Mouse (Mus musculus) intestine, embryonic 16.5 days (tissue): ENCODE data around the gene Zbed4. TPM values are rescaled to one million over a fixed set of nuclear protein-coding genes. Genes with fewer than 3 reads are reported as not detected.

Experiments
- ATAC-seq: fragments of 200-750 bp; cut with Nextera tagmentation; 2 replicates; pipeline ENCODE4 v1.8.0; 2017; ENCODE audit warnings: moderate TSS enrichment, moderate library complexity
- H3K27ac ChIP-seq: fragments of 300-500 bp; sonication (generic); 2 replicates; pipeline ENCODE4 v1.5.1; 2014; ENCODE audit warnings: mild to moderate bottlenecking, low read length
- H3K27me3 ChIP-seq: fragments of 300-500 bp; sonication (generic); replicated peaks from 2 replicates; pipeline ENCODE4 v1.6.1; 2014; ENCODE audit warnings: low read length, control low read depth, mixed read lengths; ENCODE audit not compliant: control insufficient read depth, insufficient read depth
- H3K36me3 ChIP-seq: fragments of 300-500 bp; sonication (generic); 2 replicates; pipeline ENCODE4 v1.6.1; 2014; ENCODE audit warnings: low read length, control low read depth; ENCODE audit not compliant: control insufficient read depth, insufficient read depth
- H3K4me1 ChIP-seq: fragments of 300-500 bp; sonication (generic); 2 replicates; pipeline ENCODE4 v1.6.1; 2014; ENCODE audit warnings: low read length, control low read depth, mixed read lengths; ENCODE audit not compliant: control insufficient read depth, insufficient read depth
- H3K4me2 ChIP-seq: fragments of 300-500 bp; sonication (generic); 2 replicates; pipeline ENCODE4 v1.6.1; 2014; ENCODE audit warnings: low read depth, low read length, control low read depth
- H3K4me3 ChIP-seq: fragments of 300-500 bp; sonication (generic); 2 replicates; pipeline ENCODE4 v1.5.1; 2014; ENCODE audit warnings: mild to moderate bottlenecking, low read length
- H3K9ac ChIP-seq: fragments of 300-500 bp; sonication (generic); 2 replicates; pipeline ENCODE4 v1.6.1; 2014; ENCODE audit warnings: low read depth, low read length
- H3K9me3 ChIP-seq: fragments of 300-500 bp; sonication (generic); 2 replicates; pipeline ENCODE4 v1.6.1; 2016; ENCODE audit warnings: low read length, control low read depth; ENCODE audit not compliant: control insufficient read depth
- WGBS: fragments of 180-500 bp; shearing (Covaris S2); extraction: QIAGEN DNeasy Blood & Tissue Kit; methylation state at CpG from one replicate; pipeline ENCODE4 v1.1.7; 2014; 5-methylcytosine and 5-hydroxymethylcytosine counted together
- polyA plus RNA-seq: library from polyadenylated mRNA; unstranded; fragments of >200 nt; fragmentation: Nextera tagmentation; extraction: Ambion mirVana; gene quantifications from 2 replicates; pipeline ENCODE4 v1.2.1, GENCODE M21; 2015

The Zbed4 gene
- polyA plus RNA-seq, 1 experiment from 2014 or later, result 11.9 TPM

GRCm38 (mm10) chr15:88714021-88714589 is 37.4 kb upstream of the Zbed4 start:
- H3K4me3 ChIP-seq, result no peak overlapping the region
- 85% methylated on average over 6 of the region's 6 CpGs for WGBS

DNA sequence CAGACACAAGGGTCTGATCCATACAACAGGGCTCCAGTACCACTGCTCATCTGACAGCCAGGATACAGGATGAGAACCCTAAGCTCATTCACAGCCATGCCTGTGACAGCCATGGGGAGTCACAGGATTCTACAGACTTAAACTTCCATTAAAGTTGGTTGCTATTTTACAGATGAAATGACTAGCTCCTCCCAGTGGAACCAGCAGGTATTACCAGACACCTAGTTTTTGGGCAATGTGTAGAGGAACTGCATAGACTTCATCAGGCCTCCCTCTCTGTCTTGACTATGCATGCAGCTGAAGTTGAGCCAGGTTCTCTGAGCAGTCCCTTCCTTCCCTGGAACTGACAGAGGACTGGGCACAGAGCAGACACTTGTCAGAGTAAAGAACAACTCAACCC is 35.1 kb upstream of the Zbed4 start:
- Histone ChIP-seq H3K4me2 (no peak overlapping the region), H3K27me3 (no peaks in the 10 kb centered on the region), H3K27ac (no peak overlapping the region), H3K4me3 (no peak overlapping the region), H3K36me3 (peaks cover 37% of the 10 kb centered on the region), H3K9ac (no peak overlapping the region), H3K4me1 (no peaks in the 10 kb centered on the region), H3K9me3 (no peaks in the 10 kb centered on the region)
- ATAC-seq, result no peak

More at GRCm38 (mm10) chr15:88714021-88714589, 37.4 kb upstream of the Zbed4 start:
- H3K9ac ChIP-seq, result no peak overlapping the region
- peaks cover 47% of the 10 kb centered on the region for H3K36me3 ChIP-seq
- H3K4me1 ChIP-seq, result no peaks in the 10 kb centered on the region
- H3K9me3 ChIP-seq, result no peaks in the 10 kb centered on the region
- no peak overlapping the region for H3K27ac ChIP-seq
- no peak for ATAC-seq
- H3K4me2 ChIP-seq, result no peak overlapping the region
- no peaks in the 10 kb centered on the region for H3K27me3 ChIP-seq

DNA sequence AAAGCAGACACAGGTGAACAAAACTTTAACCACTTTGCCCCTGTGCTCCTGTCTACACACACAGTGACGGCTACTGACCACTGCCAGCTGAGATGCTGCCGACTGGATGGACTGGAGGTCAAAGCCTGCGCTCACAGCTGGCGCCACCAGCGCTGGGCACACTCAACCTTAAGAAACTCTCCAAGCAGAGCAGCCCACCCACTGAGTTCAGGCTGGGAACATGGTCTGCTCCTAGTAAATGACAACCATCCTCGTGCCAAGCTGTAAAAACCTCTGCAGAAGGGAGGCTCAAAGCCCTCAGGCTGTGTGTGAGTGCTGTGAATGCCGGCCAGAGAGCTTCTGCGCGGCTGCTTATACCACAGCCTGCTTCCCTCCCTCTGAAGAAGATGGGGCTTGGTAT is 34.2 kb upstream of the Zbed4 start:
- peaks cover 30% of the 10 kb centered on the region for H3K36me3 ChIP-seq

GRCm38 (mm10) chr15:88723205-88723604 is 28.3 kb upstream of the Zbed4 start:
- H3K27ac ChIP-seq, result no peak overlapping the region
- H3K4me3 ChIP-seq, result no peak overlapping the region
- no peak overlapping the region for H3K9ac ChIP-seq
- no peaks in the 10 kb centered on the region for H3K9me3 ChIP-seq
- H3K4me2 ChIP-seq, result no peak overlapping the region
- H3K36me3 ChIP-seq, result peaks cover 18% of the 10 kb centered on the region
- ATAC-seq, result no peak
- 76% methylated on average over 6 of the region's 6 CpGs for WGBS
- H3K27me3 ChIP-seq, result no peaks in the 10 kb centered on the region
- no peaks in the 10 kb centered on the region for H3K4me1 ChIP-seq

More for the DNA sequence above, 34.2 kb upstream of the Zbed4 start:
- no peak overlapping the region for H3K4me2 ChIP-seq
- no peak overlapping the region for H3K27ac ChIP-seq
- H3K4me1 ChIP-seq, result no peaks in the 10 kb centered on the region
- no peak overlapping the region for H3K9ac ChIP-seq
- no peak for ATAC-seq
- H3K27me3 ChIP-seq, result no peaks in the 10 kb centered on the region
- no peak overlapping the region for H3K4me3 ChIP-seq
- H3K9me3 ChIP-seq, result no peaks in the 10 kb centered on the region
- 77% methylated on average over 9 of the region's 9 CpGs for WGBS

GRCm38 (mm10) chr15:88724311-88724710 is 27.1 kb upstream of the Zbed4 start:
- Histone ChIP-seq H3K27ac (no peak overlapping the region), H3K4me2 (no peak overlapping the region), H3K4me1 (0 out of 2 replicates have a peak, but pooled peaks cover 1% of the 10 kb centered on the region), H3K9ac (no peak overlapping the region), H3K36me3 (peaks cover 22% of the 10 kb centered on the region), H3K27me3 (no peaks in the 10 kb centered on the region), H3K4me3 (no peak overlapping the region), H3K9me3 (no peaks in the 10 kb centered on the region)
- 73% methylated on average over 7 of the region's 7 CpGs for WGBS
- ATAC-seq, result no peak

DNA sequence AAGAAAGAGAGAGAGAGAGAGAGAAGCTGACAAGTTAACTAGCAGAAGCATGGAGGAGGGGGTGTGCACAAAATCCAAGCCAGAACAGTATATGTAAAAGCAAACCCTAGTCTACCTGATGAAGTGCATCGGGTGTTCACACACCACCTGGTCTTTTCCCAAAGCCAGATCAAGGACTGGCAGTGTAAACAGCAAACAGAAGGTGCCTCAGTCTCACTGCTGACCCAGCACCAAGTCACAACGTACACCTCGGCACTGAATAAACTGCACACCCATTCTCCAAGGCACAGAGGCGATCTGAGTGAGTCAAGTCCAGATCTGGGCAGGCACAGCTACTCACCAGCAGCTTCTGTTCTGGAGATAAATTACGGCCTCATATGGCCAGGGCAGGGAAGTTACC is 26.4 kb upstream of the Zbed4 start:
- WGBS, result 82% methylated on average over 5 of the region's 5 CpGs
- H3K4me3 ChIP-seq, result no peak overlapping the region
- H3K36me3 ChIP-seq, result peaks cover 30% of the 10 kb centered on the region
- 0 out of 2 replicates have a peak, but pooled peaks cover 7% of the 10 kb centered on the region for H3K4me1 ChIP-seq
- no peak overlapping the region for H3K9ac ChIP-seq
- H3K4me2 ChIP-seq, result no peak overlapping the region
- peak; percentile 56 for ATAC-seq
- no peaks in the 10 kb centered on the region for H3K9me3 ChIP-seq
- no peak overlapping the region for H3K27ac ChIP-seq
- no peaks in the 10 kb centered on the region for H3K27me3 ChIP-seq

DNA sequence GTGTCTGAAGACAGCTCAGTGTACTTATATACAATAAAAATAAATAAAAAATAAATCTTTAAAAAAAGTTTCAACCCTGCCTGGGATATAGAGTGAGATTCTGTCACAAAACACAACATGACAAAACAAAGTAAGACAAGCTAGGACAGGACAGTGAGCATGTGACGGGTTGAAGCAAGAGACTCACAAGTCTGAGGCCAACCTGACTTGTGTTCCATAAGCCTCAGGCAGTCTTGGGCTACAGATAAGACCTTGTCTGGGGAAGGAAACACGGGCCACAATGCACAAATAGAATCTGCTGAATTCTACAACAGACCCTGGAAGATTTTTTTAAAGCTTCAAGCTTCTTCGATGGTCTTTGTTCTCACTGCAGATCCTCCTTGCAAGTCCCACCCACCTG is 24.3 kb upstream of the Zbed4 start:
- ATAC-seq, result no peak
- Histone ChIP-seq H3K4me2 (no peak overlapping the region), H3K27ac (no peak overlapping the region), H3K4me1 (peaks cover 26% of the 10 kb centered on the region), H3K36me3 (peaks cover 28% of the 10 kb centered on the region), H3K4me3 (no peak overlapping the region), H3K9ac (no peak overlapping the region), H3K9me3 (no peaks in the 10 kb centered on the region), H3K27me3 (no peaks in the 10 kb centered on the region)
- 86% methylated on average over 3 of the region's 3 CpGs for WGBS

GRCm38 (mm10) chr15:88730717-88731116 is 20.7 kb upstream of the Zbed4 start:
- ATAC-seq, result no peak; the same call in 1 of the 2 replicates
- Histone ChIP-seq H3K9ac (peak overlapping the region; percentile 24; the same call in 1 of the 2 replicates), H3K27me3 (no peaks in the 10 kb centered on the region), H3K36me3 (peaks cover 17% of the 10 kb centered on the region), H3K4me3 (peak overlapping the region; percentile 6; the same call in 1 of the 2 replicates), H3K9me3 (no peaks in the 10 kb centered on the region), H3K4me1 (peaks cover 34% of the 10 kb centered on the region), H3K27ac (peak overlapping the region; percentile 64; the same call in 1 of the 2 replicates), H3K4me2 (peak overlapping the region; percentile 85)
- 55% methylated on average over 3 of the region's 3 CpGs for WGBS

GRCm38 (mm10) chr15:88732405-88733020 is 18.9 kb upstream of the Zbed4 start:
- 10% methylated on average over 15 of the region's 15 CpGs for WGBS
- Histone ChIP-seq H3K36me3 (peaks cover 13% of the 10 kb centered on the region), H3K4me1 (peaks cover 34% of the 10 kb centered on the region), H3K9ac (peak overlapping the region; percentile 99), H3K9me3 (no peaks in the 10 kb centered on the region), H3K4me2 (peak overlapping the region; percentile 85), H3K4me3 (peak overlapping the region; percentile 91), H3K27me3 (no peaks in the 10 kb centered on the region), H3K27ac (peak overlapping the region; percentile 91)
- no peak for ATAC-seq
